Mouse (Mus musculus) embryonic facial prominence, embryonic 13.5 days (tissue): ENCODE measurements around the gene Gkap1. TPM values are rescaled to one million over a fixed set of nuclear protein-coding genes. Genes with fewer than 3 reads are reported as not detected.

Experiments
- microRNA-seq: library from miRNA; unstranded; fragments of <30 nt; microRNA quantifications from one replicate; pipeline ENCODE4, GENCODE M21; 2016
- polyA plus RNA-seq: library from polyadenylated mRNA; unstranded; fragments of >200 nt; fragmentation: Nextera tagmentation; extraction: Ambion mirVana; gene quantifications from 2 replicates; pipeline ENCODE4 v1.2.1, GENCODE M21; 2015

Gene Gkap1
- polyA plus RNA-seq, 1 experiment from 2014 or later: 24.2 TPM

Small RNA genes within 50 kb of the gene (microRNA-seq; reads per million reads assigned to microRNA genes)
- gene Mir6369: not detected

Other genes starting within 250 kb of the Gkap1 start
- 2.5 and 3.5 TPM in 2 replicates for gene Klhl3, start 162.1 kb downstream of the Gkap1 start, polyA plus RNA-seq
- gene Hnrnpa0, start 147.1 kb downstream of the Gkap1 start, polyA plus RNA-seq: 58.5 and 64.2 TPM in 2 replicates
- 43.8 and 46.3 TPM in 2 replicates for gene Idnk, start 118.0 kb downstream of the Gkap1 start, polyA plus RNA-seq
- 98.7 and 98.8 TPM in 2 replicates for gene Ubqln1, start 60.0 kb downstream of the Gkap1 start, polyA plus RNA-seq
- gene Kif27, start 83.4 kb upstream of the Gkap1 start, polyA plus RNA-seq: 0.73 and 0.98 TPM in 2 replicates
- gene 2210016F16Rik, start 109.5 kb upstream of the Gkap1 start, polyA plus RNA-seq: 25.6 and 26.3 TPM in 2 replicates
- gene Rmi1, start 126.5 kb upstream of the Gkap1 start, polyA plus RNA-seq: 24.7 and 25.9 TPM in 2 replicates
- 1,653 and 1,754 TPM in 2 replicates for gene Hnrnpk, start 127.6 kb upstream of the Gkap1 start, polyA plus RNA-seq